Mouse (Mus musculus): ENCODE data around the gene Ndufb4. TPM values are rescaled to one million over a fixed set of nuclear protein-coding genes. Genes with fewer than 3 reads are reported as not detected.

Gene Ndufb4
- total RNA-seq, 1 experiment = 47.3 TPM

DNA sequence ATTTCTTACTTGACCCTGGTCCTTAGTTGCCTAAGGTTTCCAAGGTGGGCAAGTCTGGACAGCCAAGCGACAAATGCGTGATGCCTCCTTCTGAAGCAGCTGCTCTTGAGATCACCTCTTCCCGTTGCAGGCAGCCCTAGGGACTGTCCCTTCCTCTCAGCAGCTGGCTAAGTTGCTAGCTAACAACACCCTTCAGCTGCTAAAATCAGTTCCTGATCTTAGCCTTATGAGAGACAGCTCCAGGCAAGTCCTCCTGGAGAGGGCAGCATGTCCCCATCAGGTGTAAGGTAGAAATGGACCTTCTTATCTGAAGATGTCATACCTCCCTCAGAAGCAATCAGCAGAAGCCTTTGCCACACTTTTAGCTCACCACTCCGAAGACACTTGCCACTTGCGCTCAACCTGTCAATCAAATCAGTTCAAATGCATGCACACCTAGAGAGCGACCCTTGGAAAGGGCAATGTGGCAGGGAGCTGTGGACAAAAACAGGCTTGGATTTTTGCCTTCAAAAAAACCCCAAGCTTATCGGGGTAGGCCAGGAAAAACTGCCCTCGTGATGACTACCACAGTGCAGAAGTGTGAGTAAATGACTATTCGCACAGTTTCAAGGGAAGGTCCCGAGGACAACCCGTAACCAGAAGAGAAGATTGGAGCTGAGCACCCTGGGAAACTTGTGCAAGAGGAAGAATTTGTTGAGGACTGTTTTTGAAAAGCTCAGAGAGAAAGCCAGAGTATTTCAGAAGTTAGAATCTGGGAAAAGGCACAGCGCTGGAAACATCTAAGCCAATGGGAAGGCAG is 36.9 kb upstream of the Ndufb4 start:
- H3K9me3 ChIP-seq (ENCODE audit: control insufficient read depth, insufficient read depth, low read depth, low read length) = no peaks in the 10 kb centered on the region
- H3K36me3 ChIP-seq (ENCODE audit: control insufficient read depth, insufficient read depth, low read length, poor library complexity, severe bottlenecking) = no peaks in the 10 kb centered on the region
- in situ Hi-C loops (cut with MboI; ENCODE audit: low sequenced_read_pairs in 2 of 2, unreplicated experiment in 2 of 2) = no loop called here
- no peak overlapping the region for H3K9ac ChIP-seq (ENCODE audit: insufficient read depth, low read depth, low read length, poor library complexity, severe bottlenecking)
- no peak overlapping the region for H3K27ac ChIP-seq (ENCODE audit: insufficient read depth, low read depth, low read length, poor library complexity, severe bottlenecking)
- TF ChIP-seq CHD2 (IDR thresholded peaks at IDR 0.05; ENCODE audit: low read depth, low read length) (no peak), HCFC1 (IDR thresholded peaks at IDR 0.05; ENCODE audit: borderline replicate concordance, insufficient read depth, low read length) (no peak), ZNF384 (IDR thresholded peaks at IDR 0.05; ENCODE audit: low read depth, low read length) (no peak), MAFK (IDR thresholded peaks at IDR 0.05; ENCODE audit: insufficient read depth, low read depth, low read length) (no peak), ZC3H11A (IDR thresholded peaks at IDR 0.05; ENCODE audit: borderline replicate concordance, low read depth, low read length) (no peak)
- H3K4me1 ChIP-seq (ENCODE audit: control insufficient read depth in 2 of 2, insufficient read depth in 2 of 2, low read length in 2 of 2, poor library complexity in 1 of 2) = peaks cover 0 to 9% of the 10 kb centered on the region in 2 experiments; a peak in 3 of 4 replicates
- DNase-seq (ENCODE audit: low read depth, low spot score) = no peak
- no peak overlapping the region for H3K4me3 ChIP-seq (ENCODE audit: insufficient read depth in 1 of 2, low read depth in 1 of 2, low read length in 2 of 2, poor library complexity in 1 of 2, severe bottlenecking in 1 of 2)

DNA sequence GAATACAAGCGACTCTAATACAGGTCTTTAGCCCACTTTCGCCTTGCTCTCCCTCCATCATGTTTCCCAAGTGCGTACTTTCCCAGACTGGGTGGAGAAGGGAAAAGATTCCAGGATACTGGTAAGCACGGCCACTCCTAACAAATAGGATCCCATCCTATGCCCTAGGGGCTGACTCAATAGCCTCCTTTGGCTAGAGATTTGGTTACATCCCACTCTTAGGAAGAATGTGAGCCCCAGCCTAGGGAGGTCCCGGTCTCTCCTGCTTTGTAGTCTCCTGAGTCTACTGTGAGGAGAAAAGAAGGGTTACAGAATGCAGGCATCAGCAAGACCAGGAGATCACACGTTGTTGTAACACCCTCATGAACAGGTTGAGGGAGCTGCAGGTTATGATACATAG is 36.2 kb upstream of the Ndufb4 start:
- no peaks in the 10 kb centered on the region for H3K9me3 ChIP-seq (ENCODE audit: control insufficient read depth, insufficient read depth, low read depth, low read length)
- no peak overlapping the region for H3K27ac ChIP-seq (ENCODE audit: insufficient read depth, low read depth, low read length, poor library complexity, severe bottlenecking)
- in situ Hi-C loops (cut with MboI; ENCODE audit: low sequenced_read_pairs in 2 of 2, unreplicated experiment in 2 of 2) = no loop called here
- TF ChIP-seq ZC3H11A (IDR thresholded peaks at IDR 0.05; ENCODE audit: borderline replicate concordance, low read depth, low read length) = no peak
- DNase-seq (ENCODE audit: low read depth, low spot score) = no peak
- H3K36me3 ChIP-seq (ENCODE audit: control insufficient read depth, insufficient read depth, low read length, poor library complexity, severe bottlenecking) = no peaks in the 10 kb centered on the region
- peaks cover 0 to 13% of the 10 kb centered on the region in 2 experiments for H3K4me1 ChIP-seq (ENCODE audit: control insufficient read depth in 2 of 2, insufficient read depth in 2 of 2, low read length in 2 of 2, poor library complexity in 1 of 2)
- no peak overlapping the region for H3K9ac ChIP-seq (ENCODE audit: insufficient read depth, low read depth, low read length, poor library complexity, severe bottlenecking)
- H3K4me3 ChIP-seq (ENCODE audit: insufficient read depth in 1 of 2, low read depth in 1 of 2, low read length in 2 of 2, poor library complexity in 1 of 2, severe bottlenecking in 1 of 2) = no peak overlapping the region

DNA sequence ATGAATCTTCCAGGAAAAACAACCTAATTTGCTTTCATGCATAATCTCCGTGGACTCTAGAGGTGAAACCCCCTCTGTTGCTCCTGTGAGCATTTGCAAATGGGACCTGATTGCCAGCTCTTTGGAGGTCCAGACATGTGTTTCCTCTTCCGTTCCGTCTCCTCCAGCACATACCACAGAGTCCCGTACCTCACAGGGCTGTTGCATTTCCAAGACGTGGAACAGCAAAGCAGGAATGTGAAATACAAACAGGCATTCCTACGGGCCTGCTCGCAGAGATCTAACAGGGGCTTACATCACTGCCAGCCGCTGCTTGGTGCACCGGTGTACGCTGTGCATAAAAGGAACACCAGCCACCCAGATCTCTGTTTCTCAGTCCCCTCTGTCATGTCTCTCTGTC is 35.7 kb upstream of the Ndufb4 start:
- Histone ChIP-seq H3K9ac (ENCODE audit: insufficient read depth, low read depth, low read length, poor library complexity, severe bottlenecking) (no peak overlapping the region), H3K4me3 (ENCODE audit: insufficient read depth in 1 of 2, low read depth in 1 of 2, low read length in 2 of 2, poor library complexity in 1 of 2, severe bottlenecking in 1 of 2) (no peak overlapping the region), H3K27ac (ENCODE audit: insufficient read depth, low read depth, low read length, poor library complexity, severe bottlenecking) (no peak overlapping the region), H3K9me3 (ENCODE audit: control insufficient read depth, insufficient read depth, low read depth, low read length) (no peaks in the 10 kb centered on the region), H3K36me3 (ENCODE audit: control insufficient read depth, insufficient read depth, low read length, poor library complexity, severe bottlenecking) (no peaks in the 10 kb centered on the region), H3K4me1 (ENCODE audit: control insufficient read depth in 2 of 2, insufficient read depth in 2 of 2, low read length in 2 of 2, poor library complexity in 1 of 2) (peaks cover 0 to 13% of the 10 kb centered on the region in 2 experiments)
- TF ChIP-seq MAFK (IDR thresholded peaks at IDR 0.05; ENCODE audit: insufficient read depth, low read depth, low read length) = no peak
- no peak for TF ChIP-seq CHD2 (IDR thresholded peaks at IDR 0.05; ENCODE audit: low read depth, low read length)
- TF ChIP-seq HCFC1 (IDR thresholded peaks at IDR 0.05; ENCODE audit: borderline replicate concordance, insufficient read depth, low read length) = no peak
- TF ChIP-seq ZNF384 (IDR thresholded peaks at IDR 0.05; ENCODE audit: low read depth, low read length) = no peak
- no peak for TF ChIP-seq ZC3H11A (IDR thresholded peaks at IDR 0.05; ENCODE audit: borderline replicate concordance, low read depth, low read length)
- DNase-seq (ENCODE audit: low read depth, low spot score) = no peak
- in situ Hi-C loops (cut with MboI; ENCODE audit: low sequenced_read_pairs in 2 of 2, unreplicated experiment in 2 of 2) = no loop called here

DNA sequence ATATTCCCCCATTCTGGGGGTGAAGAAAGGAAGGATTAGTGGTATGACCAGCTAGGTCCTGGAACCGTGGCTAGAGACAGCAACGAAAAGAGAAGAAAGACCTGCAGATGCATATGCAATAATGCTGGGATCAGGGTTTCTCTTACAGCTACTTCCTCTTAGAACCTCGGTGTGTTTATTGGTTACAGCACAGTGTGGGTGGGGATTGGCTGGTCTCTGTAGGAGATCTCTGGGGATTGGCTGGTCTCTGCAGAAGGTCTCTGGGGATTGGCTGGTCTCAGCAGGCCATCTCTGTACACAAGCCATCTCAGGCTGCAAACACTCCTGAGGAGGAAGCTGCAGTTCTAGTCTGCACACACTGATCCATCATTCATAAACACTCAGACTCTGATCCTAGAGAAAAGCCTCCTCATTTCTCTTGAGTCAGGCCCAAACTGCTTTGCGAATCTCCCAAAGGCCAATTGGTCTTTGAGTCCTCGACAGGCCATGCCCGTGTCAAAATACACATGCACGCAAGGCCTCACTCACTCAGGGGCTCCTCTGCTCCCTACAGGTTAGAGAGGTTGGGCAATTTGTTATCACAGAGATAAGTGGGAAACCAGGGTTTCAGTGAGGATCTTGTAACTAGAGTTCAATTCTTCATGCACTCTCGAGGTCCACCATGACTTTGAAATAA is 35.1 kb upstream of the Ndufb4 start:
- in situ Hi-C loops (cut with MboI; ENCODE audit: low sequenced_read_pairs in 2 of 2, unreplicated experiment in 2 of 2) = no loop called here
- H3K27ac ChIP-seq (ENCODE audit: insufficient read depth, low read depth, low read length, poor library complexity, severe bottlenecking) = no peak overlapping the region
- TF ChIP-seq ZC3H11A (IDR thresholded peaks at IDR 0.05; ENCODE audit: borderline replicate concordance, low read depth, low read length) (no peak), CHD2 (IDR thresholded peaks at IDR 0.05; ENCODE audit: low read depth, low read length) (no peak), MAFK (IDR thresholded peaks at IDR 0.05; ENCODE audit: insufficient read depth, low read depth, low read length) (no peak), HCFC1 (IDR thresholded peaks at IDR 0.05; ENCODE audit: borderline replicate concordance, insufficient read depth, low read length) (no peak), ZNF384 (IDR thresholded peaks at IDR 0.05; ENCODE audit: low read depth, low read length) (no peak)
- H3K9ac ChIP-seq (ENCODE audit: insufficient read depth, low read depth, low read length, poor library complexity, severe bottlenecking) = no peak overlapping the region
- H3K36me3 ChIP-seq (ENCODE audit: control insufficient read depth, insufficient read depth, low read length, poor library complexity, severe bottlenecking) = no peaks in the 10 kb centered on the region
- H3K4me3 ChIP-seq (ENCODE audit: insufficient read depth in 1 of 2, low read depth in 1 of 2, low read length in 2 of 2, poor library complexity in 1 of 2, severe bottlenecking in 1 of 2) = no peak overlapping the region
- peaks cover 0 to 13% of the 10 kb centered on the region in 2 experiments for H3K4me1 ChIP-seq (ENCODE audit: control insufficient read depth in 2 of 2, insufficient read depth in 2 of 2, low read length in 2 of 2, poor library complexity in 1 of 2)
- no peak for DNase-seq (ENCODE audit: low read depth, low spot score)
- no peaks in the 10 kb centered on the region for H3K9me3 ChIP-seq (ENCODE audit: control insufficient read depth, insufficient read depth, low read depth, low read length)
